Mouse (Mus musculus): ENCODE measurements around the gene Clcc1. TPM values are rescaled to one million over a fixed set of nuclear protein-coding genes. Genes with fewer than 3 reads are reported as not detected.
"Not testable (repeated sequence)": the region's sequence is repeated elsewhere in the genome, so short reads cannot be mapped to it uniquely, and the experiment has no call there.

The Clcc1 gene
- polyA plus RNA-seq, 1 experiment from 2014 or later = 63.3 TPM

- Histone ChIP-seq H3K4me3 (ENCODE audit: low read length) (peak overlapping the region; percentile 73), H3K4me1 (ENCODE audit: control insufficient read depth, insufficient read depth, low read length) (peaks cover 10% of the 10 kb centered on the region), H3K27ac (ENCODE audit: low read length) (no peak overlapping the region), H3K9ac (ENCODE audit: low read length) (peak overlapping the region; percentile 89), H3K9me3 (replicated peaks; ENCODE audit: control insufficient read depth, low read length) (no peaks in the 10 kb centered on the region), H3K27me3 (ENCODE audit: control insufficient read depth, insufficient read depth, low read length) (no peaks in the 10 kb centered on the region), H3K4me2 (ENCODE audit: low read depth, low read length) (peak overlapping the region; percentile 75), H3K36me3 (ENCODE audit: control insufficient read depth, insufficient read depth) (no peaks in the 10 kb centered on the region)
- ATAC-seq (replicated peaks; ENCODE audit: extremely low read depth, insufficient read depth, low FRiP score) = no peak
- WGBS = 13% methylated on average over 14 of the region's 14 CpGs
These were observed 853 bp downstream of the Clcc1 start for GRCm38 (mm10) chr3:108654566-108654965.

DNA sequence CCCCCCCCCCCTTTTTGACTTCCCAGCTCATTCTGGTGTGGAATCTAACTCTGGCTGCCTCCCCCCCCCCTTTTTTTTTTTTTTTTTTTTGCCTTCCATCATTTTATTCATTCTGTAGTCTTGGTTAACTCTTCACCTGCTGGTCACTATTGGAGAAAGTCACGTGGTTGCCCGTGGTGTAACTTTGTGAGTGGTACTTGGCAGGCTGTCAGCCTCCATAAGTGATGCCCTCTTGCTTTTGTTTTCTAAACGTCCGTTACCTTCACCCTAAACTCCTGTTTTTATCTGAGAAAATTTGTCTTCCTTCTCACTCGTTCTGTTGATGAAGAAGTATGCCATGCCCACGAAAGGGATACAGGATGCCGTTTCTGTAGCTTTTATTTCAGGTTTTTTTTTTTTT, 1.8 kb downstream of the Clcc1 start:
- H3K9ac ChIP-seq (ENCODE audit: low read length) = no peak overlapping the region

GRCm38 (mm10) chr3:108658612-108659011, 4.9 kb downstream of the Clcc1 start:
- H3K4me2 ChIP-seq (ENCODE audit: low read depth, low read length) = no peak overlapping the region
- no peak overlapping the region for H3K27ac ChIP-seq (ENCODE audit: low read length)
- H3K27me3 ChIP-seq (ENCODE audit: control insufficient read depth, insufficient read depth, low read length) = no peaks in the 10 kb centered on the region
- ATAC-seq (replicated peaks; ENCODE audit: extremely low read depth, insufficient read depth, low FRiP score) = no peak
- peaks cover 10% of the 10 kb centered on the region for H3K4me1 ChIP-seq (ENCODE audit: control insufficient read depth, insufficient read depth, low read length)
- H3K9me3 ChIP-seq (replicated peaks; ENCODE audit: control insufficient read depth, low read length) = no peaks in the 10 kb centered on the region
- WGBS = 91% methylated on average over 9 of the region's 9 CpGs
- no peak overlapping the region for H3K9ac ChIP-seq (ENCODE audit: low read length)
- peaks cover 19% of the 10 kb centered on the region for H3K36me3 ChIP-seq (ENCODE audit: control insufficient read depth, insufficient read depth)
- no peak overlapping the region for H3K4me3 ChIP-seq (ENCODE audit: low read length)

More for the DNA sequence above, 1.8 kb downstream of the Clcc1 start:
- Histone ChIP-seq H3K4me2 (ENCODE audit: low read depth, low read length) (no peak overlapping the region), H3K4me3 (ENCODE audit: low read length) (no peak overlapping the region), H3K27me3 (ENCODE audit: control insufficient read depth, insufficient read depth, low read length) (no peaks in the 10 kb centered on the region), H3K36me3 (ENCODE audit: control insufficient read depth, insufficient read depth) (no peaks in the 10 kb centered on the region), H3K4me1 (ENCODE audit: control insufficient read depth, insufficient read depth, low read length) (peaks cover 10% of the 10 kb centered on the region), H3K9me3 (replicated peaks; ENCODE audit: control insufficient read depth, low read length) (no peaks in the 10 kb centered on the region), H3K27ac (ENCODE audit: low read length) (no peak overlapping the region)
- no peak for ATAC-seq (replicated peaks; ENCODE audit: extremely low read depth, insufficient read depth, low FRiP score)
- WGBS = 86% methylated on average over 7 of the region's 7 CpGs

GRCm38 (mm10) chr3:108660941-108661340, 7.2 kb downstream of the Clcc1 start:
- Histone ChIP-seq H3K9me3 (replicated peaks; ENCODE audit: control insufficient read depth, low read length) (no peaks in the 10 kb centered on the region), H3K9ac (ENCODE audit: low read length) (no peak overlapping the region), H3K4me1 (ENCODE audit: control insufficient read depth, insufficient read depth, low read length) (no peaks in the 10 kb centered on the region), H3K36me3 (ENCODE audit: control insufficient read depth, insufficient read depth) (peaks cover 33% of the 10 kb centered on the region), H3K27me3 (ENCODE audit: control insufficient read depth, insufficient read depth, low read length) (no peaks in the 10 kb centered on the region), H3K4me2 (ENCODE audit: low read depth, low read length) (no peak overlapping the region), H3K4me3 (ENCODE audit: low read length) (no peak overlapping the region), H3K27ac (ENCODE audit: low read length) (no peak overlapping the region)
- ATAC-seq (replicated peaks; ENCODE audit: extremely low read depth, insufficient read depth, low FRiP score) = no peak
- WGBS = 89% methylated on average over 1 of the region's 1 CpGs

DNA sequence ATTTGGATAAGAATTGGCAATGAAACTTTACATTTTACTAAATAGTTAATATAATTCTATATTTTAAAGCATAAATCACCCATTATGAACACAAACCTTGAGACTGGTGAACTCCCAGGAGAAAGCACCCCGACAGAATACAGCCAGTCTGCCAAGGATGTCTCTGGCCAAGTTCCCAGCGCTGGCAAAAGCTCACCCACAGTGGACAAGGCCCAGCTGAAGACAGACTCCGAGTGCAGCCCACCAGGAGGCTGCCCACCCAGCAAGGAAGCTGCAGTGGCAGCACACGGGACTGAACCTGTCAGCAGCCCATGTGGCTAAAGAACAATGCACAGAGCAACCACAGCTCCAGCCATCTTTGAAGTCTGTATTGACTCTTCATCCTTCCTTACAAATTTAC, 22.9 kb downstream of the Clcc1 start:
- Histone ChIP-seq H3K4me3 (ENCODE audit: low read length) (no peak overlapping the region), H3K9ac (ENCODE audit: low read length) (no peak overlapping the region), H3K4me1 (ENCODE audit: control insufficient read depth, insufficient read depth, low read length) (no peaks in the 10 kb centered on the region), H3K27me3 (ENCODE audit: control insufficient read depth, insufficient read depth, low read length) (no peaks in the 10 kb centered on the region), H3K9me3 (replicated peaks; ENCODE audit: control insufficient read depth, low read length) (no peaks in the 10 kb centered on the region), H3K36me3 (ENCODE audit: control insufficient read depth, insufficient read depth) (peaks cover 62% of the 10 kb centered on the region), H3K27ac (ENCODE audit: low read length) (no peak overlapping the region), H3K4me2 (ENCODE audit: low read depth, low read length) (no peak overlapping the region)
- no peak for ATAC-seq (replicated peaks; ENCODE audit: extremely low read depth, insufficient read depth, low FRiP score)
- 72% methylated on average over 4 of the region's 4 CpGs for WGBS

- WGBS = 90% methylated on average over 4 of the region's 4 CpGs
- no peak for ATAC-seq (replicated peaks; ENCODE audit: extremely low read depth, insufficient read depth, low FRiP score)
- Histone ChIP-seq H3K4me3 (ENCODE audit: low read length) (no peak overlapping the region), H3K36me3 (ENCODE audit: control insufficient read depth, insufficient read depth) (peaks cover 47% of the 10 kb centered on the region), H3K4me1 (ENCODE audit: control insufficient read depth, insufficient read depth, low read length) (no peaks in the 10 kb centered on the region), H3K4me2 (ENCODE audit: low read depth, low read length) (no peak overlapping the region), H3K9ac (ENCODE audit: low read length) (no peak overlapping the region), H3K9me3 (replicated peaks; ENCODE audit: control insufficient read depth, low read length) (no peaks in the 10 kb centered on the region), H3K27ac (ENCODE audit: low read length) (no peak overlapping the region), H3K27me3 (ENCODE audit: control insufficient read depth, insufficient read depth, low read length) (no peaks in the 10 kb centered on the region)
These were observed 27.3 kb downstream of the Clcc1 start for GRCm38 (mm10) chr3:108681004-108681403.

DNA sequence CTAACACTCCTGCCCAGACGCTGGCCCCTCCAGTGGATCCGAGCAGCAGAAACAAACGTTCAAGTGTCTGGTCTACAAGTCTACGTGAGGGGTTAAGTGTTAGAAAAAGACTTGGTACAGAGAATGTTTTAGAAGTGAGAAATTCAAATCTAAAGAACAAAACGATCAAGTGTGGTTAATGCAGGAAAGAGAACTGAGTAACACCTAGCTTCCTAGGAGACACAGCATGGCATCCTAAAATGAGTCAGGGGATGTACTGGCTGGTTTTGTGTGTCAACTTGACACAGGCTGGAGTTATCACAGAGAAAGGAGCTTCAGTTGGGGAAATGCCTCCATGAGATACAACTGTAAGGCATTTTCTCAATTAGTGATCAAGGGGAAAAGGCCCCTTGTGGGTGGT, 29.9 kb downstream of the Clcc1 start:
- ATAC-seq (replicated peaks; ENCODE audit: extremely low read depth, insufficient read depth, low FRiP score); H3K4me2 ChIP-seq (ENCODE audit: low read depth, low read length); H3K27ac ChIP-seq (ENCODE audit: low read length); H3K9me3 ChIP-seq (replicated peaks; ENCODE audit: control insufficient read depth, low read length); H3K4me3 ChIP-seq (ENCODE audit: low read length); H3K4me1 ChIP-seq (ENCODE audit: control insufficient read depth, insufficient read depth, low read length); H3K9ac ChIP-seq (ENCODE audit: low read length); H3K27me3 ChIP-seq (ENCODE audit: control insufficient read depth, insufficient read depth, low read length): not testable (repeated sequence)
- WGBS = 87% methylated on average over 5 of the region's 5 CpGs
- peaks cover 32% of the 10 kb centered on the region for H3K36me3 ChIP-seq (ENCODE audit: control insufficient read depth, insufficient read depth)

- Histone ChIP-seq H3K27me3 (ENCODE audit: control insufficient read depth, insufficient read depth, low read length) (no peaks in the 10 kb centered on the region), H3K4me1 (ENCODE audit: control insufficient read depth, insufficient read depth, low read length) (no peaks in the 10 kb centered on the region), H3K9me3 (replicated peaks; ENCODE audit: control insufficient read depth, low read length) (no peaks in the 10 kb centered on the region), H3K36me3 (ENCODE audit: control insufficient read depth, insufficient read depth) (peaks cover 25% of the 10 kb centered on the region), H3K4me2 (ENCODE audit: low read depth, low read length) (no peak overlapping the region), H3K9ac (ENCODE audit: low read length) (no peak overlapping the region), H3K27ac (ENCODE audit: low read length) (no peak overlapping the region), H3K4me3 (ENCODE audit: low read length) (no peak overlapping the region)
- no peak for ATAC-seq (replicated peaks; ENCODE audit: extremely low read depth, insufficient read depth, low FRiP score)
- 95% methylated on average over 7 of the region's 7 CpGs for WGBS
These were observed 32.0 kb downstream of the Clcc1 start for GRCm38 (mm10) chr3:108685701-108686100.

GRCm38 (mm10) chr3:108689015-108689441, 35.3 kb downstream of the Clcc1 start:
- ATAC-seq (replicated peaks; ENCODE audit: extremely low read depth, insufficient read depth, low FRiP score) = no peak

GRCm38 (mm10) chr3:108689446-108689845, 35.7 kb downstream of the Clcc1 start:
- Histone ChIP-seq H3K27ac (ENCODE audit: low read length) (no peak overlapping the region), H3K9me3 (replicated peaks; ENCODE audit: control insufficient read depth, low read length) (no peaks in the 10 kb centered on the region), H3K9ac (ENCODE audit: low read length) (no peak overlapping the region), H3K27me3 (ENCODE audit: control insufficient read depth, insufficient read depth, low read length) (no peaks in the 10 kb centered on the region), H3K4me2 (ENCODE audit: low read depth, low read length) (no peak overlapping the region), H3K4me3 (ENCODE audit: low read length) (no peak overlapping the region), H3K36me3 (ENCODE audit: control insufficient read depth, insufficient read depth) (peaks cover 11% of the 10 kb centered on the region), H3K4me1 (ENCODE audit: control insufficient read depth, insufficient read depth, low read length) (no peaks in the 10 kb centered on the region)
- no peak for ATAC-seq (replicated peaks; ENCODE audit: extremely low read depth, insufficient read depth, low FRiP score)
- WGBS = 78% methylated on average over 8 of the region's 8 CpGs

More at GRCm38 (mm10) chr3:108689015-108689441, 35.3 kb downstream of the Clcc1 start:
- 83% methylated on average over 6 of the region's 6 CpGs for WGBS
- Histone ChIP-seq H3K9ac (ENCODE audit: low read length) (no peak overlapping the region), H3K27me3 (ENCODE audit: control insufficient read depth, insufficient read depth, low read length) (no peaks in the 10 kb centered on the region), H3K27ac (ENCODE audit: low read length) (no peak overlapping the region), H3K4me2 (ENCODE audit: low read depth, low read length) (no peak overlapping the region), H3K4me3 (ENCODE audit: low read length) (no peak overlapping the region), H3K9me3 (replicated peaks; ENCODE audit: control insufficient read depth, low read length) (no peaks in the 10 kb centered on the region), H3K4me1 (ENCODE audit: control insufficient read depth, insufficient read depth, low read length) (no peaks in the 10 kb centered on the region), H3K36me3 (ENCODE audit: control insufficient read depth, insufficient read depth) (peaks cover 9% of the 10 kb centered on the region)

Data from heart, embryonic 16.5 days (tissue).